Mouse (Mus musculus): ENCODE results near the gene Atp7a. TPM values are rescaled to one million over a fixed set of nuclear protein-coding genes. Genes with fewer than 3 reads are reported as not detected.
"Not testable (repeated sequence)": the region's sequence is repeated elsewhere in the genome, so short reads cannot be mapped to it uniquely, and the experiment has no call there.

Gene Atp7a
- total RNA-seq, 2 experiments from 2014 or later = 8.1 to 8.7 TPM

DNA sequence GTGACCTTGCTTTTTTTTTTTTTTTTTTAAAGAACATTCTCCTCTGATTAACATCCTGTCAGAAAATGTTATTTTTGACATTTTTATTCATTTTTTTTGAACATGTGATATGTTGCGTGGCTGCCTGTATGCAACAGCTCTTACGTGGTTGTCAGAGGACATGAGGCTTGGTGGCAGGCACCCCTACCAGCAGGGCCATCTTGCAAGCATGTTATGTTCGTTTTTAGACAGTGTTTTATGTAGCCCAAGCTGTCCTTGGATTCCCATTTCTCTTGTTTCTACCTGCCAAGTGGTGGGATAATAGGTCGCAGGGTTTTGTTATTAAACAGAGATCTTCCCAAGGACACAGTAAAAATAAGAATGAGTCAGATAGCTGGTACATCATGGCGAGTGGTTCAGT, 3.1 kb downstream of the Atp7a start:
- no peak for TF ChIP-seq CTCF (IDR thresholded peaks at IDR 0.05)
- intact Hi-C loops (cut with DNase I) = no loop called here
- no peak for DNase-seq
- Histone ChIP-seq H3K27ac (no peak overlapping the region), H3K4me3 (no peak overlapping the region)

DNA sequence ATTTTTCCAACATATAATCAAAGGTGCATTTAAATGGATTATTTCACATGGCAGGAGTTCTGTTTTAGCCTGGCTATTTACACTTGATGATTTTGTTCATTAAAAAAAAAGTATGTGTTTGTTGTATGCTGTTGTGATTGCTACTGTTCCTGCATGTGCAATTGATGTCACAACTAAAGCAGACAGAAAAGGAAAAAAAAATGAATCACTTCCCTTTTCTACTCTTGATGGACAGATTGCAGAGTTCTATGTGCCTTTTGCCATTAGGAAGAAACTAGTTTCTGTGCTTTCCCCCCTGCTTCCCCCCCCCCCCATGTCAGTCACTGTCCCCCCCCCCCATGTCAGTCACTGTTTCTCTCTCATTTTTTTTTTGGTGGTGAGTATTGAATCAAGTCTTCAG, 4.0 kb downstream of the Atp7a start:
- Histone ChIP-seq H3K4me3 (no peak overlapping the region), H3K27ac (no peak overlapping the region)
- TF ChIP-seq CTCF (IDR thresholded peaks at IDR 0.05) = no peak
- intact Hi-C loops (cut with DNase I) = no loop called here
- DNase-seq = no peak

DNA sequence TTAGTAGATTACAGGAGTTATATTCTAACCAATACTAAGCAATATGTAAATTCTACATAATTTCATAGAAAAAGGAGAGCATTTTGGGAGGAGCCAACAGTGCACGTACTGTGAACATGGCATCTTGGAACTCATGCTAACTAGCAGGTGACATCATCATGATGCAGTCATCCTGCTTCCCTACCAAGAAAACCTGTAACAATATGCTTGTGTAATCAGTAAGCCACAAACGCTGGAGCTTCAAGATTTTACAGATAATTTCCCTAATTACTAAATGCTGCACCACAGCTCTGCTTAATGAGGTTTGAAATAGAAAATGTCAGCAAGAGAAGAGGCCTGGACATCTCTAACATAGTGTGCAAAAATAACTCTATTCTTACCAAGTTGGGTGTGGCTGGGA, 8.7 kb downstream of the Atp7a start:
- TF ChIP-seq CTCF (IDR thresholded peaks at IDR 0.05) = no peak
- no peak for DNase-seq
- Histone ChIP-seq H3K27ac (no peak overlapping the region), H3K4me3 (no peak overlapping the region)
- intact Hi-C loops (cut with DNase I) = no loop called here

DNA sequence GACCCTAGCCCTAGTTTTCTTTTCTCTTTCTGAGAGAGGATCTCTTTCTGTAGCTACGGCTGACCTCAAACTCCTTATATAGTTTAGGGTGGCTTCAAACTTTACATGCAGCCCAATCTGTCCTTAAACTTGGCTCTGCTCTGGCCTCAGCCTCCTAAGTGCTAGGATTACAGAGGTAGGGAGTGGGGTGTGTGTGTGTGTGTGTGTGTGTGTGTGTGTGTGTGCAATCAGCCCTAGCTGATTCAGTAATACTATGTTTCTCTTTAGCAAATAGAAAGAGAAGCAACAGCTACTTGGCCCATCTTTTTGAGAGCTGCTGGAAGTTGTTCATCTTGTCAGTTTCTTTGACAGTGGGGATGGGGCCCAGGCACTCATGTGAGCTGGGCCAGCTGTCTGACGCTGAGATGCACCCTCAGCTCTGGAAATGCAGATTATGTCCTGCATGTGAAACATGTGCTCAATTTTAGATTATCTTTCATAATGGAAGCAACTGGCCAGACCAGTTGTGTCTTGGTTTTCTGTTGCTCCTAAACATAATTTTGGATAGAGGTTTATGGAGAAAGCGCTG, 10.2 kb downstream of the Atp7a start:
- Histone ChIP-seq H3K27ac (no peak overlapping the region; the same call in 1 of the 2 replicates), H3K4me3 (no peak overlapping the region)
- DNase-seq = no peak
- no peak for TF ChIP-seq CTCF (IDR thresholded peaks at IDR 0.05)
- intact Hi-C loops (cut with DNase I) = no loop called here

DNA sequence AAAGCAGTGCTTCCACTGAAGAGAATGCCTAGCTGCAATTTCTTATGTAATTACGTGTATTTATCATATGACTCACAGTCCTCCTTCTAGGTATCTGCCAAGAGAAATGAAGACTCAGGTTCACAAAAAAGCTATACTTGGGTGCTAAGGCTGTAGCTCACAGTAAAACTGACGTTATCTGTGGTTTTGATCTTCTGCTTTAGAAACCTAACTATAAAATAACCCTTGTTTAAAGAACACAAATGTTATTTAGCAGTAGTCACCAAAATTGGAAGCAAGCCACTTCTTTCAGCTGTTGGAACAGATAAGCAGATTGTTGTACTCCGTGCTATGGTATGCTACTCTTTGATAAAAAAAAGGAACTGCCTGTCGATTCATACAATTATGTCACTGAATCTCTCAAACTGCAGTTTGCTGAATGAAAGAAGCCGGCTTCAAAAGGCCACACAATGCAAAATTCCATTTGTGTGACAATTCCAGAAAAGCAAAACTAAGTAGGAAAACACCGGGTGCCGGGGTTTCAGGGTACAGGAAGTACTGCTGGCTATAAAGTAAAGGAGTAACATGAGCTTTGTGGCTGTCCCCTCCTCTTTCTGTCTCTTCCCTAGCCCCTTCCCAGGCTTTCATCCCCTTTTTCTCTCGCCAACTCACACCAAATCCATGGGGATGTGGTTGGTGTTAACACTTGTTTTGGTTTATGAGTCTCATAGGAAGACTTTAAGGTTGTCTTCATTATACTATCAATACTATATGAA, 17.0 kb downstream of the Atp7a start:
- H3K4me3 ChIP-seq = peak overlapping the region; percentile 3; the same call in 1 of the 2 replicates
- peak overlapping the region; percentile 38; the same call in 1 of the 2 replicates for H3K27ac ChIP-seq
- no peak for DNase-seq
- intact Hi-C loops (cut with DNase I) = no loop called here
- TF ChIP-seq CTCF (IDR thresholded peaks at IDR 0.05) = no peak

DNA sequence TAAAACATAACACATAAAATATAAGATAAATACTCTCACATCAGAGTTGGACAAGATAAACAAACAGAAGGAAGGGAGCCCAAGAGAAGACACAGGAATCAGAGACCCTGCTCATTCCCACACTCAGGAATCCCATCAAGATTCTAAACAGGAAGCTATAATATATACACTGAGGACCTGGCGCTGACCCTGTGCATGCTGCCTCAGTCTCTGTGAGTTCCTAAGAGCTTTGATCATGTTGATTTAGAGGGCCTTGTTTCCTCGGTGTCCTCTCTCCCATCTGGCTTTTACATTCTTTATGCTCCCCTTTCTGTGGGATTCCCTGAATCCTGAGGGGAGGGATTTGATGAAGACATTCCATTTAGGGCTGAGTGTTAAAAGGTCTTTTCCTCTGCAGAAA, 18.4 kb downstream of the Atp7a start:
- TF ChIP-seq CTCF (IDR thresholded peaks at IDR 0.05) = no peak
- no peak overlapping the region for H3K27ac ChIP-seq
- no peak overlapping the region for H3K4me3 ChIP-seq
- no peak for DNase-seq
- intact Hi-C loops (cut with DNase I) = loop anchor here (5.0 kb wide), 1 partner anchor 37 kb away; no protein-coding TSS in a partner anchor

DNA sequence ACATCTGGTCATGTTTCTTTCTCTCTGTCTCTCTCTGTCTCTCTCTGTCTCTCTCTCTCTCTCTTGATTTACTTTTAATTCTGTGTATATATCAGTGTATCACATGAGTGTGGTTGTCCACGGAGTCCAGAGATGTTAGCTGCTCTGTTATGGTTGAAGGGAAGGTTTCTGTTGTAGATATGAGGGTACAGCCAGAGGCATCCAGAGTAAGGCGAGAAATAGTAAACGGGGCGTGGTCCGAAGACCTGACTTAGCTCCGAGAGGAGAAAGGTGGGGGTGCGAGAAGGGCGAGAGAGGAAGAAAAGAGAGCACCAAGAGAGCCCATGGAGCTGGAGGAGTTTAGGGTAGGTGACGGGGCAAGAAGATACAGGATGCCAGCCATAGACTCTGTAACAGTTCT, 18.9 kb downstream of the Atp7a start:
- Histone ChIP-seq H3K27ac (no peak overlapping the region), H3K4me3 (no peak overlapping the region)
- no peak for TF ChIP-seq CTCF (IDR thresholded peaks at IDR 0.05)
- intact Hi-C loops (cut with DNase I) = loop anchor here (5.0 kb wide), 1 partner anchor 36 kb away; no protein-coding TSS in a partner anchor
- DNase-seq = no peak

DNA sequence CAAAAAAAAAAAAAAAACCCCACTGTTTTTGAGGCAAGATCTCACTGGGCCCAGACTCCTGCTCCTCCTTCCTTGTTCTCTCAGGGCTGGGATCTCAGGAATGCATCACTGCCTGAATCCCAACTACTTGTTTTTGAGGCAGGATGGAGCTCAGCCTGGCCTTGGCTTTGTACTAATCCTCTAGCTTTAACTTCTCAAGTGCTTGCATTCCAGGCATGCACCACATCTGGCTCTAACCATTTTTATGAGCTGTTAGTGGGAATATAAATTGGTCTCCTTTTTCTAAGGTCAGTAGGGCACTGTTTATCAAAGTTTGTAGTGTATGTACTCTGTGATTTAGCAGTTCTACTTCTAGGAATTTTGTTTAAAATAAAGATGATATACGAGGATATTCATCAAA, 21.1 kb downstream of the Atp7a start:
- no peak overlapping the region for H3K27ac ChIP-seq
- intact Hi-C loops (cut with DNase I) = loop anchor here (5.0 kb wide), 1 partner anchor 34 kb away; no protein-coding TSS in a partner anchor
- H3K4me3 ChIP-seq = no peak overlapping the region
- TF ChIP-seq CTCF (IDR thresholded peaks at IDR 0.05) = no peak
- no peak for DNase-seq

DNA sequence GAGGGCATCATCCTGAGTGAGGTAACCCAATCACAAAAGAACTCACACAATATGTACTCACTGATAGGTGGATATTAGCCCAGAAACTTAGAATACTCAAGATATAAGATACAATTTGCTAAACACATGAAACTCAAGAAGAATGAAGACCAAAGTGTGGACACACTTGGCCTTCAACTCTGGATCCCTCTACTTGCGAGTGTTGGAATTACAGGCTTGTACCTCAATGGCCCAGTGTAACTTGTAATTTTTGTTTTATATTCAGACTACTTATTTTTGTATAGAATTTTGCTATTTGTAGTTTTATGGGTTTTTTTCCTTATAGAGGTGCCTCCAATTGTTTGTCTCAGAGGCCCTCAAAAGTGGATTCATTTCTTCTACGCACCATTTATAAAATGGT, 50.8 kb downstream of the Atp7a start:
- H3K27ac ChIP-seq; intact Hi-C loops (cut with DNase I); DNase-seq; H3K4me3 ChIP-seq: not testable (repeated sequence)
- 0 out of 2 replicates have a peak, but pooled peaks have one; percentile 1 for TF ChIP-seq CTCF (IDR thresholded peaks at IDR 0.05)

DNA sequence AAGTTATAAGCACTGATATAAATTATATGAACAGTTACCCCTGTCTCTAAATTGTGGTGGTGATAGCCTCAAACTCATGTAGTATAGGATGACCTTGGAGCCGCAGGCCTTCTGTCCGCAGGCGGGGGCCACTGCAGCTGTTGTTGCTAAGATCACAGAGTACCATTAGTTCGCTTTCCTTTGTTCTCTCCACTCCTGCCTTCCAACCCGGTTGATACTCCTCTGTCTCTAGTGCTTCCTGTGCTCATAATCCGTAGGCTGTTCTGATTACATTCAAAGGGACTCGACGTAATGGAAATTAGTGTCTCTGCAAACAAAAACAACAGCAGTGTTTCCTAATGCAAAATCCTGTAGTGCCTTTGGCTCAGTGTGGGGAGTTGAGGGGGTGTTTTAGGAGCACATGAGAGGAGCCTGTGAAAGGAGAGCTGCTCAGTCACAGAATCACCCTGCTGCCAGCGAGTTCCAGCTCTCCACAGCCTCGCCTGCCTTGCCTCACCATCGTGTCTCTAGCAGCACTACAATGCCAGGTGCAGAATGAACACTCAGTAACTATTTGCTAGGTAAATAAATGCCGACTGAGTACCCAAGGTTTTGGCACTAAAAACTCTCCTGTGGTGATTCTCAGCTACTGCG, 53.9 kb downstream of the Atp7a start:
- peak overlapping the region; percentile 1; the same call in 1 of the 2 replicates for H3K27ac ChIP-seq
- H3K4me3 ChIP-seq = no peak overlapping the region
- intact Hi-C loops (cut with DNase I) = loop anchor here (5.0 kb wide), 1 partner anchor 34 kb away; no protein-coding TSS in a partner anchor
- TF ChIP-seq CTCF (IDR thresholded peaks at IDR 0.05) = no peak
- peak; percentile 19 for DNase-seq

DNA sequence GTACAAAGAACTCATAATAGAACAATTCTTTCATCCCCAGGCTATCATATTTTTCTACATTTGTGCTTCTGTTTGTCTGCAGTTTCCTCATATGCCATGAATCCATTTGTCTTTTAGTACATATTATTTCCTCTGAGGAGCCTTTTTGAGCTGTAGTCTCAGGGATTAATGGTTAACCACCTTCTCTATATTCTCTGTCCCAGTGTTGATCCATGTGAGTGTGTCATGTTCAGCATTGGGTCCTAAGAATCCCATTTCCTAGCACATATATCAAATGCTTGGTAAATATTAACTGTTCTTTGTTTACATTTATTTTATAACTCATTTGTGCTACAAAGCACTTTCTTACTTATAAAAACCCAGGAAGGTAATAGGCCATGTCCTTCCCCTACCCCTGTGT, 55.4 kb downstream of the Atp7a start:
- no peak overlapping the region for H3K27ac ChIP-seq
- no peak overlapping the region for H3K4me3 ChIP-seq
- no peak for DNase-seq
- intact Hi-C loops (cut with DNase I) = loop anchor here (5.0 kb wide), 1 partner anchor 35 kb away; no protein-coding TSS in a partner anchor
- TF ChIP-seq CTCF (IDR thresholded peaks at IDR 0.05) = no peak

DNA sequence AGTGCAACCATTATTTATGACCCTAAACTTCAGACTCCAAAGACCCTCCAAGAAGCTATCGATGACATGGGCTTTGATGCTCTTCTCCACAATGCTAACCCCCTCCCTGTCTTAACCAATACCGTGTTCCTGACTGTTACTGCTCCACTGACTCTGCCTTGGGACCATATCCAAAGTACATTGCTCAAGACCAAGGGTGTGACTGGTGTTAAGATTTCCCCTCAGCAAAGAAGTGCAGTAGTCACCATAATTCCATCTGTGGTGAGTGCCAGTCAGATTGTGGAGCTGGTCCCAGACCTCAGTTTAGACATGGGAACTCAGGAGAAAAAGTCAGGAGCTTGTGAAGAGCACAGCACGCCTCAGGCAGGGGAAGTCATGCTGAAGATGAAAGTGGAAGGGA, 58.1 kb downstream of the Atp7a start:
- intact Hi-C loops (cut with DNase I) = no loop called here
- H3K27ac ChIP-seq = peak overlapping the region; percentile 16; the same call in 1 of the 2 replicates
- peak; percentile 48 for DNase-seq
- TF ChIP-seq CTCF (IDR thresholded peaks at IDR 0.05) = no peak
- no peak overlapping the region for H3K4me3 ChIP-seq

DNA sequence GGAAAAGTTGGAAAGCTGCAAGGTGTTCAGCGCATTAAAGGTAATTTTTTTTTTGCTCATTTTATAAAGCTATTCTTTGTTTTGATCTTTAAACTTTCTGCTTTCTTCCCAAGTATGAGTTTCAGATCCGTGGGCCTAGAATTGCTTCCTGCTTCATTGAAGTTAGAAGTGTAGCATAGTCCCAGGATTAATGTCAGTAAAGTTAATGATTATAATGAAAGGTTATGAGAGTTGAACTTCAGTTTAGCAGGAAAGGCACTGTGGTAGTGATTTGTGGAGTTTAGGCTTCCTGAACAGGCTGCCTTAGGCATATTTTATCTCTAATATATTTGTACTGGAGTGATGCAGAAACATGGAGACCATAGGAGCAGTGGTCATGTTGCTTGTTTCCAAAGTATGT, 58.5 kb downstream of the Atp7a start:
- H3K27ac ChIP-seq = no peak overlapping the region
- no peak overlapping the region for H3K4me3 ChIP-seq
- TF ChIP-seq CTCF (IDR thresholded peaks at IDR 0.05) = no peak
- no peak for DNase-seq
- intact Hi-C loops (cut with DNase I) = no loop called here
